Mouse (Mus musculus) megakaryocyte, embryonic 14.5 days (primary cell): ENCODE measurements at regions not wholly inside any gene's neighbourhood (a gene's known extent, or its start where the extent isn't known, plus 50 kb on each side); places are given as distances from the start of the nearest gene placed in this dataset.

Experiments used
- FLI1 ChIP-seq: IDR thresholded peaks from 2 replicates; pipeline ENCODE4 v1.6.1; 2012; ENCODE audit warnings: low read length, inconsistent platforms, mixed read lengths
- GATA1 ChIP-seq: IDR thresholded peaks from 3 replicates; pipeline ENCODE4 v1.6.1; 2012; ENCODE audit warnings: mixed read lengths, low read length, inconsistent platforms, borderline replicate concordance

- TF ChIP-seq GATA1 (no peak), FLI1 (no peak)
Observed at GRCm38 (mm10) chrX:42334794-42335193, 154.7 kb upstream of the Tex13c2 start.
